Mouse (Mus musculus) thymus, postnatal 0 days (tissue): ENCODE measurements around the gene Alk. TPM values are rescaled to one million over a fixed set of nuclear protein-coding genes. Genes with fewer than 3 reads are reported as not detected.

Experiments used
- DNase-seq: peaks from one replicate; pipeline ENCODE4 v3.0.0-alpha.2; 2015; ENCODE audit warnings: low spot score
- polyA plus RNA-seq: library from polyadenylated mRNA; unstranded; fragments of >200 nt; fragmentation: Nextera tagmentation; extraction: Ambion mirVana; gene quantifications from 2 replicates; pipeline ENCODE4 v1.2.1, GENCODE M21; 2015

Alk gene
- polyA plus RNA-seq, 1 experiment from 2014 or later, result 0.05 TPM

- DNase-seq, result no peak
Observed at GRCm38 (mm10) chr17:72038371-72038770, 566.1 kb downstream of the Alk start.

GRCm38 (mm10) chr17:72030672-72031071 lies 573.8 kb downstream of the Alk start:
- no peak for DNase-seq

DNA sequence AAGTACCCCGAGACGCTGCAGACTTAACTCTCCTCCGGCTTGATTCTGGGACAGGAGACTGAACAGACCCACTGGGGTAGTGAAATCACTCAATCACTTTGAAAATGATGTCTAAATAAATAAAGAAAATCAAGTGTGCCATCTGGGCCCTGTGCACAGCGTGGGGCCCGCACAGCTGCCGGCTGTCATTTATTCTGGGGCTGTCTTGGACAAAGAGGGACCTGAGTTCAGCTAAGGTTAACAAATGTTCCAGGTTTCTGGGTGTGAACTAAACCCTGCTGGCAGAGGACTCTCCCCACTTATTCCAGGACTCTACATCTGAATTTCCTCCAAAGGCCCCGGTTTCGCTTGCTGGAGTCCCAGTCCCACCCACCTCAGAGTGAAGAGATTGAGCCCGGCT lies 581.1 kb downstream of the Alk start:
- DNase-seq, result no peak

- no peak for DNase-seq
Observed at GRCm38 (mm10) chr17:72021733-72022669, 582.4 kb downstream of the Alk start.

DNA sequence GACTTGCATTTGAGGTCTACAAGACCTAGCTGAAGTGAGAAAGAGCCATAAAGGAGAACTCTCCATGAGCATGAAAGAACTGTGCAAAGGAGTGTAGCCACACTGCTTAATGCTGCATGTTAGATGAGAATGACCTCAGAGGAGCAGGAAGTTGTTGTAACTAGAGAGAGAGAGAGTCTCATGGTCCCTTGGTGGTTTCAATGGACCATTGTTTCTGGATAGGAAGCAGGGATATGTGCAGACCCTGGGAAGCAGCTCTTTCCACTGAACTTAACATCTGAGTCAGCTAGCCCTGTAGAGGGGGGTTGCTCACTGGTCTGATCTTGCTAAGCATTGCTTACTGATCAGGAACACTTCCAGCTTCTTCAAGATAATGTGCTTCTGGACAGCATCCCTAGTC lies 587.1 kb downstream of the Alk start:
- no peak for DNase-seq

GRCm38 (mm10) chr17:72015253-72015652 lies 589.2 kb downstream of the Alk start:
- no peak for DNase-seq

- DNase-seq, result no peak
Observed at GRCm38 (mm10) chr17:72012775-72013174, 591.7 kb downstream of the Alk start.

GRCm38 (mm10) chr17:72009836-72010235 lies 594.6 kb downstream of the Alk start:
- no peak for DNase-seq

GRCm38 (mm10) chr17:72008389-72008788 lies 596.0 kb downstream of the Alk start:
- DNase-seq, result no peak

DNA sequence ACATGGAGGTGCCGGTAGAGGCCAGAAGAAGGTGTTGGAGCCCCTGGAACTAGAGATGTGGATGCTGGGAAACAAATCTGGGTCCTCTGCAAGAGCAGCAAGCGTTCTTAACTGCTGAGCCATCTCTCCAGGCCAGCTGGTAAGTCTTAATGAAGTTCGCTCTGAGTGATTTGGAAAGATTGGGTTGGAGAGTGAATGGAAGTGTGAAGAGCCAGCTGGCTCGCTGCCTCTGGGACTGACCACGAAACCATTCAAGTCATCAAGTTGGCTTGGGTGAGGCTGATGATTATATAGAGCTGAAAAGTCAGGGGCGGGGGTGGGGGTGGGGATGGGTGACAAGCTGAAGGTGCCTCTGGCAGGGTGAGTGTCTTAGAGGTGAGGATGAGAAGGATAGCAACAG lies 599.1 kb downstream of the Alk start:
- DNase-seq, result no peak

- DNase-seq, result no peak
Observed at GRCm38 (mm10) chr17:71999527-72000482, 604.6 kb downstream of the Alk start.

GRCm38 (mm10) chr17:71997680-71998079 lies 606.7 kb downstream of the Alk start:
- DNase-seq, result no peak

DNA sequence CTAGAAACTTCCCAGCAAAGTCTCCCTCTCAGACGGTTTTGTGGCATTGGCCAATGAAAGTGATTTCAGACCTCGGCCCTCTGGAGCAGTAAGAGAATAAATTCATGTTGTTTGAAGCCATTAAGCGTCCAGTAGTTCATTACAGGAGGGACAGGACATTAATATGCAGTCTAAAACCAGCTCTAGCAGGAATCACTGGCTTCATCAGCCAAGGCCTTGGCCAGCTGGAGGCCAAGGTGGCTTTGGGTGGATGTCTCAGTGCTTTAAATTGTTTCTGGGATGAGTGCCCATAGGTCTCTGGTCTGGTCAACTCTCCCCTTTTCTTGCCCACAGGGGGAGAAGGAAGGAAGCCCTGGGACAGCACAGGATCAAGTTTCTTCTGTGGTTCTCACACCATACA lies 608.9 kb downstream of the Alk start:
- DNase-seq, result no peak

GRCm38 (mm10) chr17:71994144-71994543 lies 610.3 kb downstream of the Alk start:
- no peak for DNase-seq

- no peak for DNase-seq
Observed at GRCm38 (mm10) chr17:71993011-71993410, 611.4 kb downstream of the Alk start.

DNA sequence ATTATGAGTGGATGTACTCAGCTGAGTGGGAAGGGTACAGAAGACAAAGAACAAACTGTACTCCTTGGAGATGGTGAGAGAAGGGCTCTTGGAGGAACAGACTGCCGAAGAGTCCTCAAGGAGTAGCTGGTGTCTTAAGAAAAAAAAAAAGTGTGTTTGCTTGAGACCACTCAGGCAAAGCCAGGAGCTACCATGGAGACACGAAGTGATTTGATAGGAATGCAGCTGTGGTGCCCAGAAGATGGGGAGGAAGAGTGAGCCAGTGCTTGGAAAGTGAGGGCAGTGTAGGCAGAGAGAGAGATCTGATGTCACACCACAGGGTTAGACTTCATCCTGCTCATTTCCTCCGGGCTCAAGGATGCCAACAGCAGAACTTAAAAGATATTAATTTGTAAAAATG lies 613.2 kb downstream of the Alk start:
- no peak for DNase-seq

- DNase-seq, result peak; percentile 27
Observed at GRCm38 (mm10) chr17:71990176-71990720, 614.2 kb downstream of the Alk start.

- no peak for DNase-seq
Observed at GRCm38 (mm10) chr17:71988736-71989569, 615.5 kb downstream of the Alk start.

- DNase-seq, result peak; percentile 28
Observed at GRCm38 (mm10) chr17:71986998-71987397, 617.4 kb downstream of the Alk start.

DNA sequence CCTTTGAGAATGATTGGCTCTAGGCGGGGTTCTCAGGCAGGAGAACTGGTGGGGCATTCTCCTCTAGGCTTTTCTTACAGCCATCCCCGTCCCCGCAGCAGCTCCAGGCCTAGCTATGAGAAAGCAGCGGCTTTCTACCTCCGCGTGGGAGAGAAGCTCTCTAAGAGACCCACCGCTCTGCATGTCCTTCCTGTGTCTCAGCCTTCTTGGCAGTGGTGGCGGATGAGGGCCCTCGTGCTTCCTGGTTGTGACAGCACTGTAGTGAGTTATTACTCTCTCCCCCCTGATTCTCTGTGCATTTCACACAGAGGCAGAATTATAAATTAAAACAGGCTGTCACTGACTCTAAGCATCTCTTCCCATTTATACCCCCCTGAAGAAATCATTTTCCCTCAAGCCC lies 618.0 kb downstream of the Alk start:
- peak; percentile 72 for DNase-seq

GRCm38 (mm10) chr17:71981177-71981576 lies 623.2 kb downstream of the Alk start:
- DNase-seq, result no peak
